Mouse (Mus musculus) adrenal gland (tissue): ENCODE measurements around the gene Smarcal1.

Experiments used
- intact Hi-C: fragments of 180-260 bp; cut with DNase I; formaldehyde crosslinking; loops from one replicate; pipeline ENCODE4 v1.15.1; 2025

Smarcal1 gene

DNA sequence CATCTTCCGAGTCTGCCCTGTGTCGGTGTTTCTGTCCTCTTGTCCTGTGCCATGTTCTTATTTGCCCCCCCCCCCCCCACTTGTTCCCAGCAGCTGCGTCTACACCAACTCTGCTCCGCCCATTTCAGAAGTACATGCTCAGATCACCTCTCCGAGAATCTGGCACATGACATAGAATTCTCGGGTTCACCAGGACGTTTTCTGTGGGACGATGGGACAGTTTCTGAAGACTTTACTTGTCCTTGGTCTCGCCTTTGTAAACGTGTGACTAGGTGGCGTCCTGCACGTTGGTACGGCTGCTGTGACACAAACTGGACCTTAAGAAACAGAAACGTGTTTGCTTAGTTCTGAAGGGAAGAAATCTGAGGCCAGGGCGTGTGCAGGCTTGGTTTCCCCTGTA, 4.5 kb downstream of the Smarcal1 start:
- intact Hi-C loops, result no loop called here

DNA sequence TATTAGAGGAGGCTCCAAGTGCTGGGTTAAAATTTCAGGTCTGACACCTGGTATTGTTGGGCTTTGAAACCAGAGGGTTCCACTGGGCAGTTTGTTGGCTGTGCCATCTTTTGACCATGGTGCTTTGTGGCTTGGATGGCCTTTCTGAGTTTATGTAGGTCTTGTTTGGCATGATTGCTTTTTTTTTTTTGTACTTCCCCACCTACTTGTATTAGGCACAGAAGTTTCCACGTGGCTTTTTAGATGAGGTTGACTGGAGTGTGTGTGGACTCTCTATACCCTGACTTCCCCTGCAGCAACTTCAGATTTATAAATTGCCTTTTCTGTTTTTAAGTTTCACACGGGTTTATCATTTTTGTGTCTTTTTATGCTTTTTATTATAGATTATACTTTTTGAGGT, 5.7 kb downstream of the Smarcal1 start:
- intact Hi-C loops, result no loop called here

DNA sequence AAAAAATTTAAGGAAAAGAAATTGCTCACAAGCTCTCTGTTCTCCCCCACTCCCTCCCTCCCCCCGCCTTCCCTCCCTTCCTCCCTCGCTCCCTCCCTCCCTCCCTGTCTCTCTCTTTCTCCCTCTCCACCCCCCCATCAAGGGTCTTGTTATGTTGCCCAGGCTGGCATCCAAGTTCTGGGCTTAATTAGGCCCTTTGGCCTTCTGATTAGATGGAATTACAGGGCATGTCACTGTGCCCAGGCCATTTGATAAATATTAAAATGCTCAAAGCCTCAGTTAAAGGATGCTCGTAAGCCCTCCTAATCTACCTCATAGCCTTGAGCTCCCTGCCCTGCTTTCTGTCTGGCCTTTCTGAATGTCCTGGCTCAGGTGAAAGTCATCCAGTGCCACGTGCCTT, 7.6 kb downstream of the Smarcal1 start:
- intact Hi-C loops, result no loop called here

DNA sequence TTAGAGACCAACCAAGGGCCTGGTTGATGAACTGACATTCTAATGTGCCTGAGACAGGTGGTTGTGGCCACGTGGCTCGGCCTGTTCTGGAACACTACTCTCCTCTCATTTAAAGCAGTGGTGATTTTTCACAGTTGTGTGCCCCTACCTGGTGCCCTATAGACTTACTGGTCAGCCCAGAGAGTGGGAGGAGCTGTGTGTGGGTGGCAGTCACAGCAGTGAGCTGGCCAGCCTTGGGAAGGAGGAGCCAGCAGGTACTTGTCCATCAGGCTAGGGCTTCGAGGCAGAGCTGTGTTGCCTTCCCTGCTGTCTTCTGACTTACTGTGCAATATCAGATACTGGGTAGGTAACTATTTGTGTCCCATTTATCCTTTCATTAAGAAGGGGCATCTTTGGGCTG, 9.3 kb downstream of the Smarcal1 start:
- intact Hi-C loops, result no loop called here

DNA sequence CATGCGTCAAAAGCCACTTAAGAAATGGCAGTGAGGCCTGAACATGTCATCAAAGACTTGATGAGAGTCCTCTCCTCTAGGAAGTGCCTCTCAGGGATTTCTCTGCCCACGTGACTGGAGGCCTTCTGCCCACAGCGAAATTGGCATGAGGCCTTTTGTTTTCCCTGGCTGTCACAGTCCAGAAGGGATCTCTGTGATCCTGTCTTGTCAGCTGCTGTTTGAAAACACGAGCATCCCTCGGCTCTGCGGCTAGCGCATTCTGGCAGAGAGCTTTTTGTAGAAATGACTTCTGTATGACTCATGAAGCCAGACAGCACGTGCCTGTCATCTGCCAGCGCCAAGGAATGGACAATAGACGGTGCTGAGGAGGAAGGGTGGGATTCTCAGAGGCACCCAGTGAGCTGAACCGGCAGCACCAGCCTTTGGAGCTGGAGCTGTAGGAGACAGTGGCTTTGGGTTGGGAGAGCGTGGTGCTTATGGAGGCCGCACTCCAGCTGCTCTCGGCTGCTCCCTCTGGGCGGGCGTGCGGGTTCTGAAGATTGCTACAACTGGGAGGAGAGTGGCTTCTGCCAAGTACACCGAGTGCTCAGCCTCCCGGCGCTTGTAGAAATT, 10.4 kb downstream of the Smarcal1 start:
- intact Hi-C loops, result no loop called here

DNA sequence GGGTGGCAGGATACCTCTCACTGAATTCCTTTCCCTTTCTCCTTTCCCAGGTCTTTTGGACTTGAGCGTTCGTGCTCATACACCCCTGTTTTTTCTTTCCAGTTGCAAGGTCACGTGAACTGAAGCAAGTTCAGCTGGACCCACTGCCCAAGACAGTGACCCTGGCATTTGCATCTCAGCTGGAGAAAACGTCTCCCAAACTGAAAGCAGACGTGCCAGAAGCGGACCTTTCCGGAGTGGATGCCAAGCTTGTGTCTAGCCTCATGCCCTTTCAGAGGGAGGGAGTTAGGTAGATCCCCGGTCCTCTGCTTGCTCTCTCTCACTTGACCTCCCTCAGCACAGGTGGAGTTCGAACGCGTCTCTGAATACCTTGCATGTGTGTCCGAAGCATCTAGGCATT, 12.6 kb downstream of the Smarcal1 start:
- intact Hi-C loops, result no loop called here

- intact Hi-C loops, result no loop called here
Observed at GRCm38 (mm10) chr1:72596231-72596630, 13.2 kb downstream of the Smarcal1 start.

DNA sequence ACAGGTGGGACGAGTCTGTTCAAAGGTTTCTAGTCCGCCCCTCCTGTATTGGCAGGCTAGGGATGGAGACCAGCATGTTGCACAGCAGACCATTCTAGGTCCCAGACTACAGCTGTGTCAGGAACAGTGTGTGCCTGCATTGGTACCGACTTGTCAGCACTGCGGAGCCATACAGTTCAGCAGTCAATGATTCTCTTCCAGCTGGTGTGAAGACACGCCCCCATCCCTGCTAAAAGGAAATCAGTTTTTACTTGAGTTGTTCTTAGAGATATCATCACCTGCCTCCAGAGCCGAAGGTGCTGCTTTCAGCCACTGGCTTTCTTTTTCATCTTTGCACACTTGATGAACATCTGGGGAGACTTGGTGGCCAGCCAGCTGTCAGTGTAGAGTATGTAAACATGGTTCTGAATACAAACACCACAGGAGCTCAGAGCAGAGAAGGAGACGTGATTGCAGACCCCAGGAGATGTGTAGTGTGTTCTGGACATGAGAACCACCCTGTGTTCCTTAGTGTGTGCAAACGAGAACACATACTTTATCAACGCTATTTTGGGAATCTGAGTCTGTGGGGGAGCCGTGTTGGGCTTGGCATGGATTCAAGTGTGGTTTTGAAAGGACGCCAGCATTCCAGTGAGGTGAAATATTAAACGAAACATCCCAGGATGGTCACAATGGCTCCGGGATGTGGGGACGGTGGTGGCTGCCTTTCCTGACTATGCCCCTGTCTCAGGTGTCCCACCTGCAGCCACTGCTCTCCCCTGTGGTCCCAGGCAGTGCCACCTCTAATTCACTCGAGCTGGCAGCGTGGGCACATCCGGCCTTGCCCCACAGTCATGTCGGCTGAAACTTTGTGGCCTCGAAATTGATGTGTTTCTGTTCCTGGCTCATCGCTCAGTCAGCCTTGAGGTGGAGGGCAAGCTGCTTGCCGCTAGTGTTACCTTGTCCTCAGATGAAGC, 16.4 kb downstream of the Smarcal1 start:
- intact Hi-C loops, result loop anchor here (10.0 kb wide), 1 partner anchor 285 kb away; no protein-coding TSS in a partner anchor

DNA sequence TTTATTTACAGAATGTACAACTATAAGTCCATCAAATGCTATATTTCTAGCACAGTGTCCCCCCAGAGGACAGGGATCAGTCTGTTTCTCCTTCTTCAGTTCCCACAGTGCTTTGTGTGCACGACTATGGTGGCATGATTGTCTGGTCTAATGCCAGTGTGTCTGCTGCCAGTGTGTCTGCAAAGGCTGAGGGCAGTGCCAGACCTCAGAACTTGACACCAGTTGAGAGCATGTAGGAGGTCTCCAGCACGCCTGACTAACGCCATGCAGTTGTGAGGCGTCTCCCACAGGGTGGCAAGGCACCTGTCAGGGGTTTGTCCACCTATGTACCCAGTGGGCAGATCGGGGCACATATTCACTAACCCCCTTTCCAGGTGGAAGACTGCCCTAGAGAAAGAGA, 17.7 kb downstream of the Smarcal1 start:
- intact Hi-C loops, result loop anchor here (10.0 kb wide), 1 partner anchor 286 kb away; no protein-coding TSS in a partner anchor

GRCm38 (mm10) chr1:72601233-72601632, 18.2 kb downstream of the Smarcal1 start:
- intact Hi-C loops, result loop anchor here (10.0 kb wide), 1 partner anchor 286 kb away; no protein-coding TSS in a partner anchor

DNA sequence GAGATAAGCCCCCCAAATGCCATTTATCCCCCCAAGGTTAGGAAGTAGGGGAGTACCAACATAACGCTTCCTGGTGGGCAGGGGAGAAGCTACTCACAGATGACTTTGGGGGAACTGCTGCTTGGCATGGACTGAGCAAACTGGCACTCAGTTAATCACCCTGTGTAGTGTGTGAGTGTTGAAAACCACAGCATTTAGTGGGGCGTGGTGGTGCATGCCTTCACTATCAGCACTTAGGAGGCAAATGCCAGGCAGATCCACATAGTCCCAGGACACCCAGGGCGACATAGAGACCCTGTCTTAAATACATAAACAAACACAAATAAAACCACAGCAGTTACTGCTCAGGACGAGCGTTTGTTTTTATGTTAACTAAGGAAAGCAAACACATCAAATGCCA, 19.1 kb downstream of the Smarcal1 start:
- intact Hi-C loops, result loop anchor here (10.0 kb wide), 1 partner anchor 287 kb away; no protein-coding TSS in a partner anchor

DNA sequence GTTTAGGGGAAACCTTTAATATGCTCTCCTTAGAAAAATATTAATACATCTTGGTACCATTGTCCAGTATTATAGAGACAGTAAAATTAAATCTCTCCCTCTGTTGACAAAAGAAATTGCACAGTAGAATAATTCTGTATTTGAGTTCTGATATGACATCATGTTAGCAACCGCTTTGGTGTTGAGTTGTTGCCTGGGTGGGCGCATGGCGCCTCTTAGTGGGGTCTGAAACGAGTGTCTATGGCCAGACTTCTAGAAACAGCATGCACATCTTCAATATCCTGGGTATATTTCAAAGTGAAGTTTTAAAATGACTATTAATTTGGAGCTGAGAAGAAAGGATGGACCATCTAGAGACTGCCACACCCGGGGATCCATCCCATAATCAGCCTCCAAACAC, 19.8 kb downstream of the Smarcal1 start:
- intact Hi-C loops, result loop anchor here (10.0 kb wide), 1 partner anchor 288 kb away; no protein-coding TSS in a partner anchor

GRCm38 (mm10) chr1:72606186-72606673, 23.2 kb downstream of the Smarcal1 start:
- intact Hi-C loops, result loop anchor here (10.0 kb wide), 1 partner anchor 291 kb away; no protein-coding TSS in a partner anchor

GRCm38 (mm10) chr1:72609129-72609528, 26.1 kb downstream of the Smarcal1 start:
- intact Hi-C loops, result loop anchor here (10.0 kb wide), 1 partner anchor 294 kb away; no protein-coding TSS in a partner anchor

GRCm38 (mm10) chr1:72609887-72610877, 27.1 kb downstream of the Smarcal1 start:
- intact Hi-C loops, result loop anchor here (10.0 kb wide), 1 partner anchor 295 kb away; no protein-coding TSS in a partner anchor

DNA sequence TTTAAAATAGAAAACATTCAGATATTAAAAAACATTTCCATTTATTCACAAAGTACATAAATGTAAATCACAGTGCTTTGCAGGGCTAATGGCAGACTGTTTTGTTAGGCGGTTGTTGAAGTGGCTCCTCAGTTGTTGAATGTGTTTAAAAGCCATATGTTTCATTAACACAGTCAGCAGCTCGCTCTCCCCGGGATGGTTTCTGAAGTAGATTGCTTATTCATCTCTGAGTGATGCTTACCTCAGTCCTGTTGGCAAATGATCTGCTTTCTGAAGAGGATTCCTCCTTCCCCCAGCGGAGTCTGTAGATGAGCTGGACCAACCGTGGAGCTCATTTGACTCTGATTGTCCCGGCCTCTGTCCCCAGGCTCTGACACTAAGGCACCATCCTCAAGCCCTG, 29.1 kb downstream of the Smarcal1 start:
- intact Hi-C loops, result no loop called here

- intact Hi-C loops, result no loop called here
Observed at GRCm38 (mm10) chr1:72635221-72635620, 52.2 kb downstream of the Smarcal1 start.

GRCm38 (mm10) chr1:72640658-72641410, 57.8 kb downstream of the Smarcal1 start:
- intact Hi-C loops, result no loop called here

DNA sequence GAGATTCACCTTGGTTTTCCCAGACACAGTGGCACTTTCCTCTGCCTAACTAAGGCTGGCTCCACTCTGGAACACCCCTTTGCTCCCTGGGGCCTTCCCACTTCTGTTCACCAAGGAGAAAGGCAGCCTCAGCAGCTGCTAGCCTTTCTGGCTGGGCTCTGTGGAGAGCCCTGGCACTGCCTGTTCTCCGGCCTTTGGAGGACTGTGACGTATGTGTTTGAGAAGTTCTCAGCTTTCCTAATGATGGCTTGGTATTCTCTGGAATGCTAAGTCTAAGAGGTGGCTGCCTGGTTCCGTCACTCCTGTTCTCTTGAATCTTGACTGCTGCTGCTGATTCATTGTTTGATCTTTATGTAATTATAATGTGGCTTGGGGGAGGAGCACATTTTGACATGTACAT, 90.0 kb downstream of the Smarcal1 start:
- intact Hi-C loops, result no loop called here
